Mouse (Mus musculus) spleen, adult 2 months (tissue): ENCODE results near the gene Polr1a.

Experiments
- CTCF ChIP-seq: fragments of 200-500 bp; IDR thresholded peaks from 2 replicates; pipeline ENCODE4 v1.5.1; 2011; ENCODE audit warnings: mild to moderate bottlenecking, inconsistent platforms; ENCODE audit not compliant: insufficient read depth, insufficient read length, insufficient replicate concordance; ENCODE audit errors: extremely low read depth
- POLR2A ChIP-seq: fragments of 200-500 bp; IDR thresholded peaks from 2 replicates; pipeline ENCODE4 v1.6.1; 2011; ENCODE audit warnings: low read depth, low read length, inconsistent platforms

DNA sequence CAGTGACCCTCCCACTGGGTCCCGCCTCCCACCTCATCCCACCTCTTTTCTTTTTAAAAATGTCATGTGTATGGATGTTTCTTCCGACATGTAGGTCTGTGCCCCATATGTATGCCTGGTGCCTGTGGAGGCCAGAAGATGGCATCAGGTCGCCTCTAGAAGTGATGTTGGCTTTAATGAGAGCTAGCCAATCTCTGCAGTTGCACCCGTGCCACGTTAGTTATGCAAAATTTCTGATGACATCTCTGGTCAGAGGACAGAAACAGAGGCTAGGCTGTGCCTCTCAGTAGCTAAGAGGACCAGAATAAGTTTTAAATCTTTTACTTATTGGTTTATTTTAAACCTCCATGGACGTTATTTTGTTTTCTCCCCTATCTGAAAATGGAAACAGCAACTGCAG lies 109.2 kb downstream of the Polr1a start:
- TF ChIP-seq POLR2A (no peak), CTCF (no peak)
